Mouse (Mus musculus): ENCODE measurements at regions not wholly inside any gene's neighbourhood (a gene's known extent, or its start where the extent isn't known, plus 50 kb on each side); places are given as distances from the start of the nearest gene placed in this dataset.

DNA sequence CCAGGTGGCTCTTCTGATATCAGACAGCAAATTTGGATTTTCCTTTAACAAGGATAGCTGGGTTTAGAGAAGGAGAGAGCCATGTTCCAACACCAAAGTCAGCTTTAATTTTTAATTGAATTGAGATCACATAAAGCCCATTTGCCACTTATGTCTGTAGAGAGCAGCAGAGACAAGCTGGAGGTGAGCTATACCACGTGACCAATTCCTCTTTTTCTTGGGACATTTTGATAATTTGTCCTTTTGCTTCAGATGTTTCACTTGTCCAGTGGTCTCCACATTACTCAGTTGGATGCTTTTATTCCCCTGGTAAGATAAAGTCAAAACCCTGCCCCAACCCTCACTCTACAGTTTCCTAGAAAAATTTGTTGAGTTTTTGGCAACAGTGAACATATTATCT, 248.6 kb upstream of the Ndst4 start:
- DNase-seq (ENCODE audit: low spot score) = no peak

DNA sequence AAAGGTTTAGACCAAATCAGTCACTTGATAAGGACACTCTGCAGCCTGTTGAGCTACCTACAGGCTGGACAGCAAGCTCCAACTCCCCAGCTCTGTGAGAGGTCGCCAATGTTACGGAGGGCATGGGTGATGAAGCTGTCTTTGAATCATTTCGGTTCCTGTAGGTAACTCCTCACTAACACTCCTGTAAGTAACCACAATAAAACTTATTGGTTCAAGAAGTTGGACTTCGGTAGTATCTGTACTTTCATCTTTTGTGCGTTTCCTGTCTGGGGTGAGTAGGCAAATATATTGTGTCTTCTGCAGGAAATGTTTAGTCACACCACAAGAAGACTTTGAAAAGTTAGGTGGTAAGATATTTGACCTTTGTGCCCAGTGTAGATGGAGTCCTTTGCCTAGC, 244.1 kb upstream of the Ndst4 start:
- no peak for DNase-seq (ENCODE audit: low spot score)

DNA sequence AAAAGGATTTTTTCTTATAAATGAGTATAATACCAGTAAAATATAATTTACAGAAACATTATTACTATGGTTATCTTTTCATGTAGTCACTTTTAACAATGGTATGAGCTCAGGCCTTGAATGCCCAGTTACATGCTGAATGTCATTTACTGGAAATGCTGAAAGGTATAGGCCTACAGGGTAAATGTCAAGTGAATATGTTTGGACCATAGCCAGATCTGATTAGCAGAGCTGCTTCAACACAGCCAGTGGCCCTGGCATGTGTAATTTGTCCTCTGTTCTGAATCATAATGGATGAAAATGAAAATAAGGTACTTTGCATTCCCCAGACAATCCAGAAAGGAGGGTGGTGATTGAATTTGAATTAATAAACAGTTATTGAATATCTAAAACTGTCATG, 213.3 kb upstream of the Ndst4 start:
- DNase-seq (ENCODE audit: low spot score) = no peak

DNA sequence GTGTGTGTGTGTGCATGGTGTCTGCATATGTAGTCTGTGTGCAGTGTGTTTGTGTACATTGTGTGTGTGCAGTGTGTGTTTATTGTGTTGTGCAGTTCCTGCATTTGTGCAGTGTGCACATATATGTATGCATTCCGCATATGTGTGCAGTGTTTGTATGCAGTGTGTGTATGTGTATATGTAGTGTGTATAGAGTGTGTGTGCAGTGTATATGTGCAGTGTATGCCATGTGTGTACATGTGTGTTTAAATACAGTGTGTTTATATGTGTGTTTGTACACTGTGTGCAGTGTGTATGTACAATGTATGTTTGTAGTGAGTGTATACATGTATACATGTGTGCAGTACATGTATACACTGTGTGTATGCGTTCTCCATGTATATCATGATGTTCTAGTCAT, 183.0 kb upstream of the Ndst4 start:
- DNase-seq (ENCODE audit: low spot score) = no peak

DNA sequence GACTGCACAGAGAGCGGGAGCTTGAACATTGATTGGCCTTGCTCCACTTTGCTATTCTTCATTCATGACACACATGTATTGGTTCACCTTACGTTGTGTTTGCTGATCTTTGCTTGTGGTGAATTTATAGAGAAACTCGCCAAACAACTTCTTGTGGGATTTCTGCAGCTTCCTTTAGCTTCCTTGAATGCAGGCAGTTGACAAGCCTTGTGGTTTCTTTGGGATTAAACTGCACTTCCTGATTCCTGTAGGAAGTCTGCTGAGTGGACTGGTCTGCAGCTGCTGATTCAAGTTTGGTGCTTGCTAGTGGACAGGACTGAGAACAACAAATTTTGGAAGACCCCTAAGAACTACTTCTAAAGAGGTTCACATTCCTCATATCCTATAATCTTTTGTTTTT, 152.8 kb upstream of the Ndst4 start:
- no peak for DNase-seq (ENCODE audit: low spot score)

DNA sequence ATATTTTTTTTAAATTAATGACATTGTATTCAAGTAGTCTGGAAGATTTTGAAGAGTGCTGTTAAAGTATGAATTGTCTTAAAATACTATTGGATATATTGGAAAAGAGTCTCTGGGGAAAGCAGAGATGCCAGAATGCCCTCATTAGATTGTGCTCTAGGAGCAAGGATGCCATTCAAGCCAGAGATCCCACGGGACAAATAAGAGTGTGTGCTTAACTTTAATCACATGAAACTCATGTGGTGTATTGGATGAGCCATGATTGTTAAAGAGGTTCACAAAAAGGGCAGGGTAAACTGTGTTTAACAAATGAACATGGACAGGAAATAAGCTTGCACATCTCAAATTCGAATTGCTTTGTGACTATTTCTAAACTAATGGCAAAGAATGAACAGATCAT, 143.0 kb upstream of the Ndst4 start:
- DNase-seq (ENCODE audit: low spot score) = peak; percentile 7

DNA sequence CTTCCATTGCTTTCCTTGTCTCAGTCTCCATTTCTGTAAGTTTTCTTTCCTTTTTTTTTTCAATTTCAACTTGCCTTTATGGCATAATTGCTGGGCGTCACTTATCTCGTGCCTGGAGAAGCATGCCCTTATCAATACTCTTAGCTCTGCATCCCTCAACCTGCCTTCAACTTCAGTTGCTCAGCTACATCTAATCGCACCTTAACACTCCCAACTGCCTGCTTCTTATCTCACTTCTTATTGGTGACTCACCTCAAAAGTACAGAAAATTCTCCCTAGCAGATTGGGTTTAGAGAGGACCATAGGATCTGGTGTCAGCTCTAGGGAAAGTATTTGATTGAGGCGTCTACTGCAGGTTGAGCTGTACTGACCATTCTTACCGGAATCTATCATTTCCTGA, 133.2 kb upstream of the Ndst4 start:
- no peak for DNase-seq (ENCODE audit: low spot score)

DNA sequence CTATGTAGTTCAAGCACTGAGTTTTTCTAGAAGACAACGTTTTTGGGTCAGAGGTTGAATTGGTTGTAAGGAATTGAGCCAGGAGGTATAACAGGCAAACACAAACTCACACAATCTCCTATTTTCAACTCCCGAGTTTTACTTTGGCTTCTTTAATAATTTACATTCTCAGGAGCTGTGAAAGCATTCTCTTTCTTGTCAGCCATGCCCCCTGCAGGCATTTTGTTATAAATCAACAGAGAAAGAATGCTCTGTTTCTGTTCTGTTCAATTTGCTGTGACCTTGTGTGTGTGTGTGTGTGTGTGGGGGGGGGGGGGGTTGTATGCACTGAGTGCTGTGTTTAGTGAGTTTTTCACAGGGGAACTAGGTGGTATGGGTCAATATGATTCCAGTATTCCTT, 132.7 kb upstream of the Ndst4 start:
- DNase-seq (ENCODE audit: low spot score) = peak; percentile 48

DNA sequence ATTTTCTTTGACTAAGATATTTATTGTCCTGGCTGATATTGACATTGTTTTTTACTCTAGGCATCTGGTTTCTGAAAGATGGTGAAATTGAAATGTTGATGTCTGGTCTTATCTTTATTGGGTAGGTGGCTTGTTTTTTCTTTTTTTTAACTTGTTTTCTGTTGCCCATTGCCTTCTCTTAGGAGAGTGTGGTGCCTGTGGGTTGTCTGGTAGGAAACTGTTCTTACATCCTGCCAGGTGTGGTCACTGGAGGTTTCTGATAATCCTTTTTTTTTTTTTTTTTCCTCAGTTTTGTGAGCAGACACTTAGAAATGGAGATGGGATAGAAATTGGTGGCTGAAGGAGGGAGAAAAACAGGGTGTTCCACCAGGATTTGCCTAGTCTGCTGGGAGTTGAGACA, 125.3 kb upstream of the Ndst4 start:
- no peak for DNase-seq (ENCODE audit: low spot score)

DNA sequence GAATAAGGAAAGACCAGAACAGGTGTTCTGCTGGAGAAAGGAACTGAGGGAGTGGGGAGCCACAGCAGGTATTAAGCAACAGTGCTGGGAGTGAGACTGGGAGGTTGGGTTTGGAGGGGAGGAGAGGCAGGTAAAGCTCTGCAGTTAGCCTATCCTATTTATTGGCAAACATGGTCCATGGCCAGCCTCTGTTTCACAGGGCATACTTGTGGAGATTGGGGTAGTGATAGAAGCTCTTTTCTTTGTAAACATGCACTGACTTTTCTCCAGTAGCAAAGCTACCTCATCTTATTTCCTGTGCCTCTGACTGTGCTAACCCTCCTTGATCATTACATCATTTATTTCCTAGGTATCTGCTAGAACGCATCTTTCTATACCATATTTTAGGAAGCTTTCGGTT, 124.9 kb upstream of the Ndst4 start:
- no peak for DNase-seq (ENCODE audit: low spot score)

DNA sequence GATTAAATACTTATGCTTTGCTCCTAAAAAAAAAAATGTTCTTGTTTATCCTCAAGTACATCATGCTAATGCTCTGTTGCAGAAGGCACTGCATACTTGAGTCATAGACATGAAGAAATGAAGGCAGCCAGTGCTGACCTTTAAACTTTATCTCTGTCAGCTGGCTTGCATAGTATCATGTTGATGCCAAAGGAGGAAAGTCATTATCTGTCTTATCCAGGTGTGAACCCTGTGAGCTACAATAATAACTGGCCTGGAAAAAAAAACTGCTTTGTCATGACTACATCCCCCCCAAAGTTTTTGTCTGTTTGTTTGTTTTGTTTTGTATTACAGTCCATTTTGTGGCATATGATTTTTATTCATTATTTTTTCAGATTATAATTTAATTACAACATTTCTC, 124.3 kb upstream of the Ndst4 start:
- DNase-seq (ENCODE audit: low spot score) = no peak

DNA sequence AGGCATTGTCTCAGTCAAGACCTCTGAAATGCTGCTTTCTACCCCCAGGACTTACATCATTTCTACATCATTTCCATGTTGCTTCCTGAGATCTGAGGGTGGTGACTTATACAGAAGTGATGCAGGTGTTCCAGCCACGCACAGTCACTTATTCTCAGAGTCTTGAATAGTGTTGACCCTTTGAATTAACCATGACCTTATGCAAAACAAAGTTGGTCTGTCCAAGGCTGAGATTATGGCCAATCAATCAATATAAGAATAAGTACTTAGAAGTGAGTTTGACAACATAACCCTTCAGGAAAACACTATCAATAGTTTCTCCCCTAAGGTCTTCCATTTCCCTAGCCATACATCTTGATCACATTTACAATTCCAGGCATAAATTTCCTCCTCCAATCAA, 115.3 kb upstream of the Ndst4 start:
- no peak for DNase-seq (ENCODE audit: low spot score)

DNA sequence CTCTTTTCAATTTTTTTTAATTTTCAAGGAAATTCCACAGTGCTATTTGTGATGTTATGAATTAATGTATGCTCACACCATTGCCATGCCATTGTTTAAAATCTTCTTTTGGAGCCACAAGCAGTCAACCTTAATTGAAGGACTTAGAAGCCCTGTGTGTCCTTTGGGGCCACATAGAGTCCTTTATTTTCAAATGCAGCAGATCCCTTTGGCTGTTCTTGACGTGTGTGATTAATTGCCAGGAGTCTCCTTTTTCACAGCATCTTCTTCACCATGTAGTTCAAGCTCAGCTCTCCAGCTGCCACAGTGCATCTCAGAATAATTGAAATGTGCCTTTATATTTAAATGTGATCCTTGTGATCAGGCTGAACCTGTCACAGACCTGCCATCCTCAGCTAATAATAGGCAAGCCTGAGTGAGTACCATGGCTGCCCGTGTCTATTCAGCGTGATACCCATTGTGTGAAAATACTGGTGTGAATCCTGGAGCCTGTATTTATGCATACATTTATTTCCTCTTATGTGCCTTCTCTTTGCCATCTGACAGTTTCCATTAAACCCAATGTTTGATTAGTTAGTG, 114.4 kb upstream of the Ndst4 start:
- DNase-seq (ENCODE audit: low spot score) = peak; percentile 10

DNA sequence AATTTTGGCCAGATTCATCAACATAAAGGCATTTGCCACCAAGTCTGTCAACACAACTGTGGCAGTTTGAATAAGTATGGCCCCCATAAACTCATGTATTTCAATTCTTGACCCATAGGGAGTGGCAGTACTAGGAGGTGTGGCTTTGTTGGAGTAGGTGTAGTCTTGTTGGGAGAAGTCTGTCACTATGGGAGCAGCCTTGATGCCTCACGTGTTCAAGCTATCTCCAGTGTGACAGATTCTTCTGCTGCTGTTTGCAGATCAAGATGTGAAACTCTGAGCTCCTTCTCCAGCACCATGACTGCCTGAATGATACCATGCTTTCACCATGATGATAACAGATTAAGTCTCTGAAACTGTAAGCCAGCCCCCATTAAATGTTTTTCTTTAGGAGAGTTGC, 97.2 kb upstream of the Ndst4 start:
- no peak for DNase-seq (ENCODE audit: low spot score)

DNA sequence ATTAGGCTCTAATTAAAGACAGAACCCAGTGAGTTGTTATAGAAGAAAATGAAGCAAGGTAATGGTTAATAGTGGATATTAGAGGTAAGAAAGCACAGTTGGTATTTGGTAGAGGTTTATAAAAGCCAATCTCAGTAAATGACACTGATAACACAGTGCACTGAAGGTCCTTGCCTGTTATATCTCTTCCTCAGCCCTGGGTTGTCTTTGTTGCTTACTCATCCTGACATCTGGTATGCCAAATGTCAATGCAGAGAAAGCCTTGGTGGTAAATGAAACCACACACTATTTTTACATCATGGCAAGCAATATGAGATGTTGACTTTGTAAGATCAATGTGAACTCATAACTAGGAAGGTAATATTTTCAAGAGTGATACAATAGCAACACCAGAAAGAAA, 76.8 kb upstream of the Ndst4 start:
- no peak for DNase-seq (ENCODE audit: low spot score)

DNA sequence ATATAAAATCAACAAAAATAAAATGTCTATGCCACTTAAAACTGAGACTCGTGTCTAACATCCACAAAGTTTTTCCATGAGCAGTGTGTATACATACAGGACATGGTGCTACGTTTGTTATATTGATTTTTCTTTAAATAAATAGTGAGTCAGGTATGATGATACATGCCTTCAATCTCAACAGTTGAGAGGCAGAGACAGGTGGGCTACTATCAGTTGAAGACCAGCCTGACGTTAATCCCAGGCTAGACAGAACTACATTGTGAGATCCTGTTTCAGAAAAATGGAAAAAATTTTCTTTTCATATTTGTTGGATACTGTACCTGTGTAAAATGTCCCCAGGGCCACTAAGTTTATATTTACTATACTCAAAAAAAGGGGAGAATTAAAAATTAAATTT, 66.5 kb upstream of the Ndst4 start:
- DNase-seq (ENCODE audit: low spot score) = no peak

DNA sequence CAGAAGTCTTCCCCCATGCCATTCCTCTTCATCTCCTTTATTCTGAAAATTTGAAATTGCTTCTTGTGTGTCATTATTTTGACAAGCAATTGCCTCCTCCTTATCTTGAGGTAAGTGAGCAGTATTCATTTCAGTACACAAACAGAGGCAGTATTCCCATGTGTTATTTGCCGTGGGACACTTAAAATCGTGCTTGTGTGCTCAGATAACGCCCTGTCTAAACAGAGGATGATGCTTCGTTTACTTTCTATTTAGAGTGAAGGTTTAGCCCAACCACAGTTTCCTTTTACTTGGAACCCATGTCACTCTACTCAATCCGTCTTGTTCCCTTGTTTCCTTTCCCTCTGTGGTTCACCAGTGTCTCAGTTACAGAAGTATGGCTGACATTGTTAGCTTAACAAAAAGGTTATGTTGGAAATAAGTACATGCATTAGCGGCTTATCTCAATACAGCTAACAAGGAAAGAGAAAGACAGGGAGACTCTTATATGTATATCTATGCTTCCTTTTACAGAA, 65.6 kb upstream of the Ndst4 start:
- no peak for DNase-seq (ENCODE audit: low spot score)

Measured in embryo, embryonic 10.5 days (tissue).